ENCODE assay signal across 23 mouse cellular contexts in the genomic region with DNA sequence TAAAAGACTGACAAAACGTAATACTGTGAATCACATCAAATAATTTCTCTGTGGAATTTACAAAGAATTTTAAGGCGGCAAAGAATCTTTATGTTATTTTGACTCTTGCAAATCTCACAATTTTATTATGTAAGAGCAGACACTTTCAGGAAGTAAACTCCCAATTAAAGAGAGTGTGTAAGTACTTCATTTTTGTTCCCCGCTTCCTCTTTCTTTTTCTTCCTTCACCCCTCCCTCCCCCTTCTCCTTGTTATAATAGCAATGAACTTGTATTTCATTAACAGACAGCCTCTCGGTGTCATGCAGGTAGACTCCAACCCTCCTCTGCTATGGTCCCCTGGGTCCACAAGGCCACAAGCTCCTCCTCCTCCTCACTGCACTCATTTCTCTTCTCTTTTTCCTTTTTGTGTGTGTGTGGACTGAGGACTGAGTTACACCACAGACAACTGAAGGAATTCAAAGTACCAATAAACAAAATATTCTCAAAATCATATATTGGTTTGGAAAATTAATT. TPM values are rescaled to one million over a fixed set of nuclear protein-coding genes. Genes with fewer than 3 reads are reported as not detected.
DNase-seq lines count a peak whose midpoint lies in the region; ATAC-seq and TF ChIP-seq lines count a peak whose summit lies in the region.
"Had no signal": no experiment of that assay in that cellular context is flagged by ENCODE, and none has a peak within 500 bp of the region (broad histone marks: within the 10 kb centered on the region; RNA-seq: fewer than 3 reads in every experiment).

No protein-coding gene starts in this region.

- no peak for TF ChIP-seq CTCF in G1E (IDR thresholded peaks at IDR 0.05; ENCODE audit: low read depth, low read length)

- no peaks in the 10 kb centered on the region for H3K36me3 ChIP-seq in G1E (replicated peaks)
- H3K36me3 ChIP-seq: embryonic facial prominence, embryonic 10.5 days; forebrain, embryonic 15.5 days; hindbrain, embryonic 15.5 days; lung, embryonic 15.5 days; midbrain, embryonic 15.5 days; neural tube, embryonic 13.5 days had no signal

- peak; percentile 34; the same call in 1 of the 2 replicates for ATAC-seq in G1E (ENCODE audit: extremely low read depth, insufficient number of reproducible peaks, low FRiP score, poor library complexity, severe bottlenecking)
- peak; percentile 68 to 73; a peak in 2 of 4 replicates for ATAC-seq in hematopoietic stem cell, adult 5-6 weeks (replicated peaks in 1 of 2; ENCODE audit: insufficient read depth in 1 of 2, low FRiP score in 2 of 2, low TSS enrichment in 1 of 2, low read depth in 1 of 2, poor library complexity in 2 of 2, severe bottlenecking in 2 of 2)
- ATAC-seq in neutrophil, adult 5-6 weeks (ENCODE audit: extremely low read depth, insufficient number of reproducible peaks, low FRiP score, poor library complexity, severe bottlenecking) = peak; percentile 77
- ATAC-seq: forebrain, embryonic 15.5 days; midbrain, embryonic 15.5 days had no signal

- peak; percentile 28 for DNase-seq in lung, postnatal 36 days
- no peak for DNase-seq in lung, postnatal 4 days
- DNase-seq in G1E (ENCODE audit: low spot score) = no peak
- no peak for DNase-seq in thymus, postnatal 10 days (ENCODE audit: low spot score in 2 of 2)
- no peak for DNase-seq in adrenal gland, adult (ENCODE audit: inconsistent age in 2 of 2, low spot score in 1 of 2)
- DNase-seq: adrenal gland, postnatal 36 days; cerebellum, adult 11 months; cerebellum, adult 9-11 months; gastrocnemius, postnatal 10 days; heart, adult 18-20 months; heart, postnatal 14 days; thymus, postnatal 36 days had no signal

- H3K9me3 ChIP-seq in G1E (replicated peaks) = no peaks in the 10 kb centered on the region
- H3K9me3 ChIP-seq: embryonic facial prominence, embryonic 10.5 days; forebrain, embryonic 15.5 days; hindbrain, embryonic 15.5 days; lung, embryonic 15.5 days; midbrain, embryonic 15.5 days; neural tube, embryonic 13.5 days had no signal

- no peaks in the 10 kb centered on the region for H3K27me3 ChIP-seq in G1E (ENCODE audit: insufficient read depth, low read length)
- H3K27me3 ChIP-seq: forebrain, embryonic 15.5 days; heart, embryonic 13.5 days; hindbrain, embryonic 15.5 days; lung, embryonic 15.5 days; midbrain, embryonic 15.5 days; neural tube, embryonic 13.5 days had no signal

- H3K4me1 ChIP-seq in G1E (ENCODE audit: insufficient read depth, low read depth, low read length) = no peaks in the 10 kb centered on the region
- H3K4me1 ChIP-seq: embryonic facial prominence, embryonic 10.5 days; forebrain, embryonic 15.5 days; heart, embryonic 13.5 days; hindbrain, embryonic 15.5 days; lung, embryonic 15.5 days; midbrain, embryonic 15.5 days; neural tube, embryonic 13.5 days had no signal

- H3K4me3 ChIP-seq in G1E (ENCODE audit: low read depth, low read length) = no peak overlapping the region
- H3K4me3 ChIP-seq: embryonic facial prominence, embryonic 10.5 days; forebrain, embryonic 15.5 days; heart, embryonic 13.5 days; hindbrain, embryonic 15.5 days; left cerebral cortex, adult 2 months; lung, embryonic 15.5 days; midbrain, embryonic 15.5 days; myocyte; neural tube, embryonic 13.5 days had no signal

RNA-seq across cellular contexts. Expression of gene Fndc3a, which starts 24.9 kb away (rescaled TPM):
- total RNA-seq in G1E (2014; fragmentation: Nextera tagmentation) (20.4 and 30.5 TPM in 2 replicates), G1E (2017) (22.6 and 26.7 TPM in 2 replicates)
- 2.1 and 3.2 TPM in 2 replicates for polyA plus RNA-seq in G1E (2012)
- 71.5 and 86.2 TPM in 2 replicates for total RNA-seq in hematopoietic stem cell, adult 5-6 weeks (2017)
- 70.4 and 72.5 TPM in 2 replicates for total RNA-seq in neutrophil, adult 5-6 weeks (2017)
